15 mouse cellular contexts compared by ENCODE assay signal in the genomic region with DNA sequence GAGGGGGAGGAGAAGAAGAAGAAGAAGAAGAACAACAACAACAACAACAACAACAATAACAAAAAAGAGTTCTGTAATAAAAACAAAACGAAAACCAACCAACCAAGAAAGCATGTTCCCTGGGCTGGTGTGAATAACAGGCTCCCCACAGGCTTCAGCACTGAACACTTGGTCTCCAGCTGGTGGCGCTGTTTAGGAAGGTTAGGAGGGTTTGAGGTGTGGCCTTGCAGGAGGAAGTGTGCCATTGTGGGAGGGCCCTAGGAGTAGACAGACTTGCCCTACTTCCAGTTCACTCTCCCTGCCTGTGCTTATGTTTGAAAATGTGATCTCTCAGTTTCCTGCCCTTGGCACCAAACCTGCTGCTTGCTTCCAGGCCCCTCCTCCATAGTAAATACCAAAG.
DNase-seq lines count a peak whose midpoint lies in the region; ATAC-seq and TF ChIP-seq lines count a peak whose summit lies in the region.
"Had no signal": no experiment of that assay in that cellular context is flagged by ENCODE, and none has a peak within 500 bp of the region (broad histone marks: within the 10 kb centered on the region; RNA-seq: fewer than 3 reads in every experiment).

No protein-coding gene starts in this region.

- no peak for TF ChIP-seq POLR2A in lung, adult 2 months (IDR thresholded peaks at IDR 0.05; ENCODE audit: borderline replicate concordance, extremely low read depth, low read depth, low read length)

- no peak overlapping the region for H3K9ac ChIP-seq in kidney, postnatal 0 days (ENCODE audit: low read depth, low read length)
- no peak overlapping the region for H3K9ac ChIP-seq in hindbrain, embryonic 13.5 days
- H3K9ac ChIP-seq: liver, embryonic 14.5 days had no signal

- ATAC-seq in kidney, postnatal 0 days (replicated peaks; ENCODE audit: low FRiP score, low read depth), result no peak
- no peak for ATAC-seq in inflammation-experienced regulatory T-cells, adult 6 months
- ATAC-seq in hindbrain, embryonic 13.5 days (ENCODE audit: low FRiP score), result no peak
- ATAC-seq: forebrain, embryonic 16.5 days; hindbrain, embryonic 16.5 days had no signal

- no peaks in the 10 kb centered on the region for H3K9me3 ChIP-seq in kidney, postnatal 0 days (replicated peaks; ENCODE audit: low read length)
- no peaks in the 10 kb centered on the region for H3K9me3 ChIP-seq in hindbrain, embryonic 13.5 days

- peak; percentile 16; the same call in 1 of the 2 replicates for TF ChIP-seq CTCF in kidney, postnatal 0 days (IDR thresholded peaks at IDR 0.05; ENCODE audit: low read depth)
- TF ChIP-seq CTCF in lung, adult 2 months (IDR thresholded peaks at IDR 0.05; ENCODE audit: insufficient read depth, low read length), result 0 out of 2 replicates have a peak, but pooled peaks have one; percentile 6

- H3K4me1 ChIP-seq in kidney, postnatal 0 days (replicated peaks; ENCODE audit: insufficient read depth, low read length), result no peaks in the 10 kb centered on the region
- no peaks in the 10 kb centered on the region for H3K4me1 ChIP-seq in lung, adult 2 months (ENCODE audit: control insufficient read depth, insufficient read depth, low read length)
- no peaks in the 10 kb centered on the region for H3K4me1 ChIP-seq in hindbrain, embryonic 13.5 days (replicated peaks)
- H3K4me1 ChIP-seq: megakaryocyte, embryonic 14.5 days had no signal

- H3K36me3 ChIP-seq in kidney, postnatal 0 days (ENCODE audit: insufficient read depth, low read length), result no peaks in the 10 kb centered on the region
- no peaks in the 10 kb centered on the region for H3K36me3 ChIP-seq in hindbrain, embryonic 13.5 days

- 64% methylated on average over 2 of the region's 2 CpGs for WGBS in kidney, postnatal 0 days
- 75% methylated on average over 2 of the region's 2 CpGs for WGBS in lung, adult 2 months
- 77% methylated on average over 2 of the region's 2 CpGs for WGBS in hindbrain, embryonic 13.5 days

- DNase-seq in kidney, postnatal 0 days (ENCODE audit: low spot score), result no peak
- DNase-seq in kidney, adult 18-20 months, result no peak
- peak; percentile 1 for DNase-seq in 416B (ENCODE audit: low read depth)
- peak; percentile 63 for DNase-seq in ES-CJ7 (ENCODE audit: low read depth, low spot score)
- DNase-seq in lung, adult 2 months, result no peak
- DNase-seq in neural tube, embryonic 10.5 days (ENCODE audit: extremely low spot score, low spot score), result no peak
- DNase-seq: cerebellum, adult 18-20 months; kidney, adult 8-10 months; left cerebral cortex, postnatal 4 days had no signal

- H3K4me2 ChIP-seq in kidney, postnatal 0 days (ENCODE audit: low read length), result no peak overlapping the region
- no peak overlapping the region for H3K4me2 ChIP-seq in hindbrain, embryonic 13.5 days

- H3K27me3 ChIP-seq in kidney, postnatal 0 days (ENCODE audit: insufficient read depth, low read length), result no peaks in the 10 kb centered on the region
- H3K27me3 ChIP-seq in hindbrain, embryonic 13.5 days, result peaks cover 3% of the 10 kb centered on the region; the same call in 1 of the 2 replicates
- H3K27me3 ChIP-seq: megakaryocyte, embryonic 14.5 days had no signal

- no peak overlapping the region for H3K27ac ChIP-seq in kidney, postnatal 0 days
- no peak overlapping the region for H3K27ac ChIP-seq in hindbrain, embryonic 13.5 days
- H3K27ac ChIP-seq: liver, embryonic 14.5 days had no signal

- H3K4me3 ChIP-seq in kidney, postnatal 0 days (replicated peaks; ENCODE audit: low read depth, low read length), result no peak overlapping the region
- no peak overlapping the region for H3K4me3 ChIP-seq in lung, adult 2 months (replicated peaks; ENCODE audit: extremely low read depth, low read depth, low read length)
- no peak overlapping the region for H3K4me3 ChIP-seq in hindbrain, embryonic 13.5 days
- H3K4me3 ChIP-seq: megakaryocyte, embryonic 14.5 days had no signal

Comparison
In these comparisons a context has a peak if more than half of its experiments do, and no peak if none do; other contexts are left out.
1. DNase-seq: peak in 416B (single experiment) and ES-CJ7 (single experiment); none in kidney, postnatal 0 days (single experiment), kidney, adult 18-20 months (single experiment), lung, adult 2 months (single experiment) and neural tube, embryonic 10.5 days (single experiment).